Mouse (Mus musculus) ES-E14 (cell line): Measurements from ENCODE around the gene Gfpt1. TPM values are rescaled to one million over a fixed set of nuclear protein-coding genes. Genes with fewer than 3 reads are reported as not detected.
"Not testable (repeated sequence)": the region's sequence is repeated elsewhere in the genome, so short reads cannot be mapped to it uniquely, and the experiment has no call there.

Experiments used
- DNase-seq: peaks from one replicate; pipeline ENCODE4 v3.0.0-alpha.2; 2013; ENCODE audit warnings: low read depth, low spot score
- H3K27ac ChIP-seq: 2 replicates; pipeline ENCODE4 v1.5.1; 2012; ENCODE audit warnings: low read depth, mild to moderate bottlenecking, low read length, moderate library complexity, mixed read lengths; ENCODE audit not compliant: poor library complexity, insufficient read depth, severe bottlenecking
- H3K36me3 ChIP-seq: 2 replicates; pipeline ENCODE4 v1.6.1; 2012; ENCODE audit warnings: mild to moderate bottlenecking, low read length, moderate library complexity, mixed read lengths; ENCODE audit not compliant: control insufficient read depth, poor library complexity, insufficient read depth, severe bottlenecking
- H3K4me1 ChIP-seq, 2 experiments: fragments of 150-350 bp in 1 of 2; sonication (generic) in 1 of 2; 2 replicates each; pipeline ENCODE4 v1.6.1; 2012; ENCODE audit warnings: low read length in 2 of 2, mild to moderate bottlenecking in 1 of 2, mixed read lengths in 1 of 2; ENCODE audit not compliant: control insufficient read depth in 2 of 2, insufficient read depth in 2 of 2, poor library complexity in 1 of 2
- H3K4me3 ChIP-seq, 2 experiments: fragments of 150-350 bp in 1 of 2; sonication (generic) in 1 of 2; 2 replicates each; pipeline ENCODE4 v1.5.1; 2012; ENCODE audit warnings: low read length in 2 of 2, low read depth in 1 of 2, mild to moderate bottlenecking in 1 of 2, mixed read lengths in 1 of 2; ENCODE audit not compliant: insufficient read depth in 1 of 2, poor library complexity in 1 of 2, severe bottlenecking in 1 of 2
- H3K9ac ChIP-seq: 2 replicates; pipeline ENCODE4 v1.6.1; 2012; ENCODE audit warnings: low read depth, mild to moderate bottlenecking, low read length, mixed read lengths; ENCODE audit not compliant: poor library complexity, insufficient read depth, severe bottlenecking
- H3K9me3 ChIP-seq: fragments of 150-350 bp; sonication (generic); 2 replicates; pipeline ENCODE4 v1.6.1; 2012; ENCODE audit warnings: low read depth, mild to moderate bottlenecking, low read length; ENCODE audit not compliant: control insufficient read depth, insufficient read depth
- CHD2 ChIP-seq: IDR thresholded peaks from 2 replicates; pipeline ENCODE4 v1.6.1; 2014; ENCODE audit warnings: mild to moderate bottlenecking, low read depth, low read length, inconsistent platforms
- HCFC1 ChIP-seq: IDR thresholded peaks from 2 replicates; pipeline ENCODE4 v1.6.1; 2012; ENCODE audit warnings: low read length, inconsistent platforms, borderline replicate concordance; ENCODE audit not compliant: insufficient read depth
- MAFK ChIP-seq: IDR thresholded peaks from 2 replicates; pipeline ENCODE4 v1.6.1; 2014; ENCODE audit warnings: mild to moderate bottlenecking, low read depth, low read length, inconsistent platforms; ENCODE audit not compliant: insufficient read depth
- ZC3H11A ChIP-seq: IDR thresholded peaks from 2 replicates; pipeline ENCODE4 v1.6.1; 2012; ENCODE audit warnings: low read depth, mild to moderate bottlenecking, inconsistent platforms, low read length, borderline replicate concordance
- ZNF384 ChIP-seq: IDR thresholded peaks from 2 replicates; pipeline ENCODE4 v1.6.1; 2012; ENCODE audit warnings: low read depth, low read length, inconsistent platforms
- in situ Hi-C, 2 experiments: fragments of 600-800 bp; cut with MboI; formaldehyde crosslinking; loops; one replicate each; pipeline ENCODE4 v1.15.1; 2025; ENCODE audit warnings: low sequenced_read_pairs in 2 of 2, inconsistent platforms in 1 of 2; ENCODE audit not compliant: unreplicated experiment in 2 of 2
- total RNA-seq: library from RNA; depleted of rRNA; stranded (reverse); fragments of 300-350 nt; gene quantifications from 2 replicates; pipeline ENCODE4 v1.2.3, GENCODE M21; 2012

Gene Gfpt1
- total RNA-seq, 1 experiment, result 16.6 TPM

DNA sequence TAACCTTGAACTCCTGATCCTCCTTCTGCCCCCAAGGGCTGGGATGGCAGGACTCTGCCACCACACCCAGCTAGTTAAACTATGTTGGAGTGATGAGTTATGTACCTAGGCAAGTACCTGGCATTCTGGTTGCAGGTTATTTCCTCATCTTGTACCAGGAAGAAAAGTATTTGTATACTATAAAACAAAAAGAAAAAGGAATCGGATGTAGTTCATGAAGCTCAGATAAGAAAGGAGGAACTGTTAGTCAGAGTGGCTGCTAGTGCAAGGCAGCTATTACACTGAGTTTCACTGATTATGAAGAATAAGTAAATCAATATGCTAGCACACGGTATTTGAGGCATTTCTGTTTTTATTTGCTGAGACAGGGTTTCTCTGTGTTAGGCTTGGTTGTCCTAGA is 2.2 kb downstream of the Gfpt1 start:
- no peak for DNase-seq
- H3K36me3 ChIP-seq, result peaks cover 5% of the 10 kb centered on the region; the same call in 1 of the 2 replicates
- H3K9me3 ChIP-seq, result no peaks in the 10 kb centered on the region
- H3K27ac ChIP-seq, result no peak overlapping the region
- H3K9ac ChIP-seq, result no peak overlapping the region
- in situ Hi-C loops, result no loop called here
- H3K4me1 ChIP-seq, result 0 out of 4 replicates have a peak, but pooled peaks cover 0 to 1% of the 10 kb centered on the region in 2 experiments
- H3K4me3 ChIP-seq, result no peak overlapping the region
- TF ChIP-seq ZC3H11A (no peak), HCFC1 (no peak), CHD2 (no peak), ZNF384 (no peak), MAFK (no peak)

- H3K9me3 ChIP-seq, result no peaks in the 10 kb centered on the region
- no peak overlapping the region for H3K4me3 ChIP-seq
- no peak overlapping the region for H3K9ac ChIP-seq
- peaks cover 5% of the 10 kb centered on the region; the same call in 1 of the 2 replicates for H3K36me3 ChIP-seq
- no peak for DNase-seq
- H3K4me1 ChIP-seq, result 0 out of 4 replicates have a peak, but pooled peaks cover 0 to 1% of the 10 kb centered on the region in 2 experiments
- TF ChIP-seq ZNF384, result peak; percentile 61; the same call in 1 of the 2 replicates
- no peak for TF ChIP-seq MAFK
- H3K27ac ChIP-seq, result no peak overlapping the region
- in situ Hi-C loops, result no loop called here
Observed at GRCm38 (mm10) chr6:87045507-87045906, 2.9 kb downstream of the Gfpt1 start.

DNA sequence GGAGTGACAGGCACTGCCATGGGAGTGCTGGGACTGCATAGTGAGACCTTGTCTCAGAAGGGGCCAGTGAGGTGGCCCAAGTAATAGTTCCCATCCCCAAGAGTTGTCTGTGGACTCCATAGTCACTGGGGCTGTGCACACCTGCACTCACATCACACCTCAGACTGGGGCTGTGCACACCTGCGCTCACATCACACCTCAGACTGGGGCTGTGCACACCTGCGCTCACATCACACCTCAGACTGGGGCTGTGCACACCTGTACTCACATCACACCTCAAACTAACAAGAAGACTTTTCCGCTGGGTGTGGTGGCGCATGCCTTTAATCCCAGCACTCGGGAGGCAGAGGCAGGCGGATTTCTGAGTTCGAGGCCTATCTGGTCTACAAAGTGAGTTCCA is 6.1 kb downstream of the Gfpt1 start:
- H3K4me3 ChIP-seq, DNase-seq: not testable (repeated sequence)

DNA sequence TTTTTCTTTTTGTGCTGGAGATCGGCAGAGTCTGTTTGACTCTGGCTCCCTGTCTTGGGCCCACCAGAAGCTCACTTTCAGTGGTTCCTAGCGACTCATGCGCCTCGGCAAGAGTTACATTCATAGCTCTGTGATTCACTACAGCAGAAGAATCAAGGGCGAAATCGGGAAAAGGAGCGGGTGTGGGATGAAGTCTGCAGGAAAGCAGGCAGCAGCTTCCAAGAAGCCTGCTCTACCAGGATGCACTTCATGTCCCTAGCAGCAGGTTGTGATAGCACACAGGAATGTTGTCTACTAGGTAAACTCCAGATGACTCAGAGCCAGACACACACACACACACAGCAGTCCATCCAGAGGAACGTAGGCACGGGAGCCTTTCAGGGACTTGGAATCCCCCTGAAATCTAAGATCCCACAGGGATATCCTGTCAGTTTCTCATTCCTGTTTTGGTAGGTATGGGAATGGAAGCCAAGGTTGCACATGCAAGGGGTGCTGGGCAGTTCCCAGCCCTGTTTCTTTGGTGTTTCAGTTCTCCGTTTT is 9.3 kb downstream of the Gfpt1 start:
- Histone ChIP-seq H3K4me3 (no peak overlapping the region), H3K36me3 (peaks cover 5% of the 10 kb centered on the region; the same call in 1 of the 2 replicates), H3K27ac (no peak overlapping the region), H3K4me1 (no peaks in the 10 kb centered on the region), H3K9ac (no peak overlapping the region), H3K9me3 (no peaks in the 10 kb centered on the region)
- in situ Hi-C loops, result no loop called here
- TF ChIP-seq ZNF384 (no peak), HCFC1 (no peak), CHD2 (no peak), ZC3H11A (no peak), MAFK (no peak)
- no peak for DNase-seq

More for the DNA sequence above, 6.1 kb downstream of the Gfpt1 start:
- in situ Hi-C loops, H3K4me1 ChIP-seq, H3K27ac ChIP-seq, H3K36me3 ChIP-seq, H3K9me3 ChIP-seq, H3K9ac ChIP-seq: not testable (repeated sequence)

GRCm38 (mm10) chr6:87054193-87054592 is 11.5 kb downstream of the Gfpt1 start:
- Histone ChIP-seq H3K36me3 (peaks cover 3% of the 10 kb centered on the region), H3K4me3 (no peak overlapping the region), H3K4me1 (no peaks in the 10 kb centered on the region), H3K27ac (no peak overlapping the region), H3K9ac (no peak overlapping the region), H3K9me3 (no peaks in the 10 kb centered on the region)
- no peak for TF ChIP-seq MAFK
- TF ChIP-seq CHD2, result no peak
- no peak for TF ChIP-seq ZC3H11A
- no peak for TF ChIP-seq ZNF384
- no peak for TF ChIP-seq HCFC1
- in situ Hi-C loops, result no loop called here
- DNase-seq, result no peak
